Mouse (Mus musculus): Measurements from ENCODE around the gene Desi1. TPM values are rescaled to one million over a fixed set of nuclear protein-coding genes. Genes with fewer than 3 reads are reported as not detected.
A peak's percentile ranks its signal among the peaks of the same experiment; 100 is the strongest.

Desi1 gene
- polyA plus RNA-seq, 1 experiment from 2014 or later: 19.8 TPM

- H3K4me3 ChIP-seq (replicated peaks): peak overlapping the region; percentile 66
- H3K4me2 ChIP-seq (replicated peaks): peak overlapping the region; percentile 92
- no peaks in the 10 kb centered on the region for H3K9me3 ChIP-seq
- H3K36me3 ChIP-seq: no peaks in the 10 kb centered on the region
- H3K27ac ChIP-seq: peak overlapping the region; percentile 72
- under 1% methylated on average over 53 of the region's 53 CpGs for WGBS
- ATAC-seq: peak; percentile 98
- H3K9ac ChIP-seq: peak overlapping the region; percentile 70
- H3K4me1 ChIP-seq (replicated peaks): peaks cover 19% of the 10 kb centered on the region
- no peaks in the 10 kb centered on the region for H3K27me3 ChIP-seq (replicated peaks)
Observed at GRCm38 (mm10) chr15:82016101-82016808, 17.4 kb downstream of the Desi1 start.

GRCm38 (mm10) chr15:82015392-82016100 is 18.1 kb downstream of the Desi1 start:
- peak; percentile 70; the same call in 1 of the 2 replicates for ATAC-seq
- under 1% methylated on average over 37 of the region's 39 CpGs for WGBS
- no peaks in the 10 kb centered on the region for H3K36me3 ChIP-seq
- H3K27ac ChIP-seq: peak overlapping the region; percentile 69
- peaks cover 19% of the 10 kb centered on the region for H3K4me1 ChIP-seq (replicated peaks)
- H3K27me3 ChIP-seq (replicated peaks): no peaks in the 10 kb centered on the region
- peak overlapping the region; percentile 66 for H3K4me3 ChIP-seq (replicated peaks)
- no peaks in the 10 kb centered on the region for H3K9me3 ChIP-seq
- peak overlapping the region; percentile 70 for H3K9ac ChIP-seq
- peak overlapping the region; percentile 92 for H3K4me2 ChIP-seq (replicated peaks)

- H3K9ac ChIP-seq: peak overlapping the region; percentile 70
- no peaks in the 10 kb centered on the region for H3K36me3 ChIP-seq
- WGBS: 21% methylated on average over 9 of the region's 9 CpGs
- H3K4me3 ChIP-seq (replicated peaks): peak overlapping the region; percentile 66
- peak overlapping the region; percentile 69; the same call in 1 of the 2 replicates for H3K27ac ChIP-seq
- no peaks in the 10 kb centered on the region for H3K9me3 ChIP-seq
- peaks cover 19% of the 10 kb centered on the region for H3K4me1 ChIP-seq (replicated peaks)
- peak overlapping the region; percentile 92 for H3K4me2 ChIP-seq (replicated peaks)
- no peak for ATAC-seq
- H3K27me3 ChIP-seq (replicated peaks): no peaks in the 10 kb centered on the region
Observed at GRCm38 (mm10) chr15:82014745-82015391, 18.8 kb downstream of the Desi1 start.

GRCm38 (mm10) chr15:82011947-82012346 is 21.7 kb downstream of the Desi1 start:
- Histone ChIP-seq H3K4me2 (replicated peaks) (no peak overlapping the region), H3K36me3 (no peaks in the 10 kb centered on the region), H3K4me3 (replicated peaks) (no peak overlapping the region), H3K27me3 (replicated peaks) (no peaks in the 10 kb centered on the region), H3K9ac (no peak overlapping the region), H3K4me1 (replicated peaks) (peaks cover 18% of the 10 kb centered on the region), H3K27ac (no peak overlapping the region), H3K9me3 (no peaks in the 10 kb centered on the region)
- 81% methylated on average over 6 of the region's 6 CpGs for WGBS
- ATAC-seq: no peak

GRCm38 (mm10) chr15:82004257-82004656 is 29.4 kb downstream of the Desi1 start:
- peak; percentile 93 for ATAC-seq
- Histone ChIP-seq H3K9ac (no peak overlapping the region), H3K36me3 (0 out of 2 replicates have a peak, but pooled peaks cover 4% of the 10 kb centered on the region), H3K27me3 (replicated peaks) (no peaks in the 10 kb centered on the region), H3K4me1 (replicated peaks) (no peaks in the 10 kb centered on the region; the same call in 1 of the 2 replicates), H3K9me3 (no peaks in the 10 kb centered on the region), H3K4me3 (replicated peaks) (no peak overlapping the region), H3K27ac (no peak overlapping the region), H3K4me2 (replicated peaks) (no peak overlapping the region)
- WGBS: 60% methylated on average over 8 of the region's 8 CpGs

GRCm38 (mm10) chr15:81993992-81994391 is 39.7 kb downstream of the Desi1 start:
- H3K4me2 ChIP-seq (replicated peaks): no peak overlapping the region
- no peak for ATAC-seq
- H3K36me3 ChIP-seq: peaks cover 24% of the 10 kb centered on the region
- H3K9ac ChIP-seq: no peak overlapping the region
- 0 out of 2 replicates have a peak, but pooled peaks cover 8% of the 10 kb centered on the region for H3K4me1 ChIP-seq (replicated peaks)
- no peak overlapping the region for H3K27ac ChIP-seq
- H3K4me3 ChIP-seq (replicated peaks): no peak overlapping the region
- 72% methylated on average over 6 of the region's 6 CpGs for WGBS
- no peaks in the 10 kb centered on the region for H3K27me3 ChIP-seq (replicated peaks)
- no peaks in the 10 kb centered on the region for H3K9me3 ChIP-seq

- H3K4me1 ChIP-seq (replicated peaks): 0 out of 2 replicates have a peak, but pooled peaks cover 8% of the 10 kb centered on the region
- H3K27ac ChIP-seq: no peak overlapping the region
- peak; percentile 71 for ATAC-seq
- H3K27me3 ChIP-seq (replicated peaks): no peaks in the 10 kb centered on the region
- H3K4me2 ChIP-seq (replicated peaks): no peak overlapping the region
- no peak overlapping the region for H3K9ac ChIP-seq
- H3K36me3 ChIP-seq: peaks cover 16% of the 10 kb centered on the region
- 45% methylated on average over 7 of the region's 7 CpGs for WGBS
- no peaks in the 10 kb centered on the region for H3K9me3 ChIP-seq
- no peak overlapping the region for H3K4me3 ChIP-seq (replicated peaks)
Observed at GRCm38 (mm10) chr15:81990549-81990948, 43.1 kb downstream of the Desi1 start.

- Histone ChIP-seq H3K27ac (no peak overlapping the region), H3K4me2 (replicated peaks) (no peak overlapping the region), H3K9ac (no peak overlapping the region), H3K9me3 (no peaks in the 10 kb centered on the region), H3K36me3 (peaks cover 14% of the 10 kb centered on the region), H3K27me3 (replicated peaks) (no peaks in the 10 kb centered on the region), H3K4me3 (replicated peaks) (no peak overlapping the region), H3K4me1 (replicated peaks) (0 out of 2 replicates have a peak, but pooled peaks cover 8% of the 10 kb centered on the region)
- 44% methylated on average over 11 of the region's 11 CpGs for WGBS
- peak; percentile 79 for ATAC-seq
Observed at GRCm38 (mm10) chr15:81989371-81990062, 44.1 kb downstream of the Desi1 start.

- H3K4me1 ChIP-seq (replicated peaks): 0 out of 2 replicates have a peak, but pooled peaks cover 8% of the 10 kb centered on the region
- no peaks in the 10 kb centered on the region for H3K27me3 ChIP-seq (replicated peaks)
- H3K36me3 ChIP-seq: no peaks in the 10 kb centered on the region
- H3K4me3 ChIP-seq (replicated peaks): no peak within 1 kb of the TSS
- WGBS: 78% methylated on average over 3 of the region's 3 CpGs
- no peak within 1 kb of the TSS for H3K9ac ChIP-seq
- no peaks in the 10 kb centered on the region for H3K9me3 ChIP-seq
- no peak for ATAC-seq
- H3K4me2 ChIP-seq (replicated peaks): no peak within 1 kb of the TSS
- no peak within 1 kb of the TSS for H3K27ac ChIP-seq
Observed at GRCm38 (mm10) chr15:81987646-81988045, 46.0 kb downstream of the Desi1 start, which contains the start of gene Xrcc6. Gene Xrcc6, plus strand, starts transcription at chr15:81987835.

- Histone ChIP-seq H3K4me1 (replicated peaks) (0 out of 2 replicates have a peak, but pooled peaks cover 6% of the 10 kb centered on the region), H3K27me3 (replicated peaks) (no peaks in the 10 kb centered on the region), H3K4me3 (replicated peaks) (no peak overlapping the region), H3K9me3 (no peaks in the 10 kb centered on the region), H3K27ac (no peak overlapping the region), H3K9ac (no peak overlapping the region), H3K36me3 (no peaks in the 10 kb centered on the region), H3K4me2 (replicated peaks) (no peak overlapping the region)
- ATAC-seq: no peak
- WGBS: 71% methylated on average over 2 of the region's 2 CpGs
Observed at GRCm38 (mm10) chr15:81985267-81986161, 48.1 kb downstream of the Desi1 start.

- Histone ChIP-seq H3K4me2 (replicated peaks) (no peak overlapping the region), H3K36me3 (no peaks in the 10 kb centered on the region), H3K9me3 (no peaks in the 10 kb centered on the region), H3K4me3 (replicated peaks) (no peak overlapping the region), H3K9ac (no peak overlapping the region), H3K27ac (no peak overlapping the region), H3K4me1 (replicated peaks) (no peaks in the 10 kb centered on the region), H3K27me3 (replicated peaks) (no peaks in the 10 kb centered on the region)
- ATAC-seq: no peak
- WGBS: 62% methylated on average over 1 of the region's 1 CpGs
Observed at GRCm38 (mm10) chr15:81982173-81982572, 51.5 kb downstream of the Desi1 start.
